Mouse (Mus musculus): ENCODE data around the gene Slc22a1.

DNA sequence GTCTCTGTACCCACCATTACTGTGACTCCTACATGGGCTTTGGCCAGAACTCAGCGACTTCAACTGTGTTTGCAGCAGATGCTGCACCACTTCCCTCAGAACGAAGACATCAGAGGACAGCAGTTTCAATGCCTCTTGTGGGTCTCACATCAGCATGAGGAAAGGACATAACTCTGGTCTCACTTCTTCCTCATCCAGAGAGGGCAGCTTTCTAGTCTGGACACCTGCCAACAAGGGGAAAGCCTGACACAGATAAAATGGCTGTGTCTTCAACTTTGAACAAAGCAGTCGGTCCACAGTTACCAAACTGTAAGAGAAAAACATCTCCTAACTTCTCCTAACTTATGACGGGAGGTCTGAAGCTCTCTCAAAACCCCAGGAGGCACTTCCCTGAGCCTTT, 34.5 kb downstream of the Slc22a1 start:
- no peak for TF ChIP-seq CTCF (IDR thresholded peaks at IDR 0.05; ENCODE audit: extremely low read depth, insufficient read length, insufficient replicate concordance, low read depth, low read length)
- TF ChIP-seq POLR2A (IDR thresholded peaks at IDR 0.05; ENCODE audit: low read depth, low read length), result no peak

Measured in small intestine, adult 2 months (tissue).